Mouse (Mus musculus) brain, embryonic 14.5 days (tissue): Measurements from ENCODE around the gene Rfc2.

Experiments used
- CTCF ChIP-seq: fragments of 200-500 bp; IDR thresholded peaks from 2 replicates; pipeline ENCODE4 v1.5.1; 2012; ENCODE audit warnings: inconsistent platforms, mild to moderate bottlenecking, moderate library complexity, borderline replicate concordance; ENCODE audit not compliant: insufficient read depth, insufficient read length; ENCODE audit errors: extremely low read depth
- POLR2A ChIP-seq: fragments of 200-500 bp; IDR thresholded peaks from 2 replicates; pipeline ENCODE4 v1.6.1; 2012; ENCODE audit warnings: mild to moderate bottlenecking, inconsistent platforms, borderline replicate concordance; ENCODE audit not compliant: poor library complexity, insufficient read depth, insufficient read length, severe bottlenecking; ENCODE audit errors: extremely low read depth

GRCm38 (mm10) chr5:134568964-134569491, 12.1 kb upstream of the Rfc2 start:
- TF ChIP-seq CTCF = no peak
- no peak for TF ChIP-seq POLR2A
